Mouse (Mus musculus): ENCODE results near the gene Snrnp40.

Gene Snrnp40

GRCm38 (mm10) chr4:130379181-130379580 is 19.2 kb downstream of the Snrnp40 start:
- no peak for DNase-seq (ENCODE audit: low read depth in 2 of 2, low spot score in 2 of 2)

DNA sequence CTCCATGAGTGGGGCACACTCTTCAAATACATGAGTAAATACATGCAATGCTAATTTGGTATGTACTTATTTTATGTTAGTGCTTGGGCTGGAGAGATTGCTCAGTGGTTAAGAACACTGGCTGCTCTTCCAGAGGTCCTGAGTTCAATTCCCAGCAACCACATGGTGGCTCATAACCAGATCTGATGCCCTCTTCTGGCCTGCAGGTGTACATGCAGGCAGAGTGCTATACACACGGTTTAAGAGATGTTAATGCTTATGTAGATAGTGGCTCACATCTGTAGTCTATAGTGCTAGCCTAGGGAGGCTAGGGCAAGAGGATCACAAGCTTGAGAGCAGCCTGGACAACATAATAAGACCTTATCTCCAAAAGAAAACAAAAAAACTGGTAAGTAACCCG is 20.5 kb downstream of the Snrnp40 start:
- no peak for DNase-seq (ENCODE audit: low read depth in 2 of 2, low spot score in 2 of 2)

DNA sequence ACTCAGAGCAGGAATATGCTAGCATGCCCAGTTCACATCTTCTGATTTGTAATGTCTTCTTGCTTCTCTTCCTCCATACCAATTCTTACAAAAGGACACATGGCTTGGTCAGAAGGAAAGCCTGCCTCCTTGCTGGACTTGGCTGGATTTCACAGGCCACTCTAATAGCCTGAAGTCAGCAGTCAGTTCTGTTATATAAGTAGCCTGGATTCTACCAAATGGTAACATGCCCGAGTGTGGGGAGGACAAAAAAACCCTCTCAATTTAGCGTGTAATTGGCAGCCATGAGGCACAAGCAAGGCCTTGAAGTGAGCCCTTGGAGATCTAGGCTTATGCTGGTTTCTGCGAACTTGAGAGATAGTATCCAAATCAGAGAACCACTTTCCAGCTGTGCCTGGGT is 27.3 kb downstream of the Snrnp40 start:
- no peak for DNase-seq (ENCODE audit: low read depth in 2 of 2, low spot score in 2 of 2)

- no peak for DNase-seq (ENCODE audit: low read depth in 2 of 2, low spot score in 2 of 2)
Measured at GRCm38 (mm10) chr4:130389496-130389895, 29.6 kb downstream of the Snrnp40 start.

- no peak for DNase-seq (ENCODE audit: low read depth in 2 of 2, low spot score in 2 of 2)
Measured at GRCm38 (mm10) chr4:130389927-130390326, 30.0 kb downstream of the Snrnp40 start.

GRCm38 (mm10) chr4:130391265-130391664 is 31.3 kb downstream of the Snrnp40 start:
- DNase-seq (ENCODE audit: low read depth in 2 of 2, low spot score in 2 of 2): no peak
